Mouse (Mus musculus): ENCODE measurements around the gene Fignl1.

DNA sequence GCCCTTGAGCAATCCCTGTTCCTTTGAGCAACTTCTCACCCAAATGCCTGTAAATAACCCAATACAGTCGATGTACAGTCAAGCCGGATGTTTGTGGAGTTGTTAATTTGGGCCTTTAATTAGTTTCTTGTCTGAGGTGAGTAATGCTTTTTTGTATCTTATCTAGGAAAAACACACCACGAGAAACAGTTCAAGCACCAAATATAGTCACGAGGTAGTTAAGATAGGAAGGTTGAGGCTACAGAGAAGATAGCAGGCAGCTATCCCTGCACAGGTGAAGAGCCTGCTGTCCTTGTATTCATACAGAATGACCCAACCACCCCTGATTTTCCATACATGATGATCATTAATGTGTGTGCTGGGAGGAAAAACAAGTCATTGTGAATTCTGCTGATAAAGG, 32.8 kb upstream of the Fignl1 start:
- TF ChIP-seq CTCF (IDR thresholded peaks at IDR 0.05; ENCODE audit: low read depth, low read length) (no peak), EP300 (IDR thresholded peaks at IDR 0.05; ENCODE audit: insufficient read depth, low read depth, low read length) (no peak)
